Mouse (Mus musculus) liver, postnatal 0 days (tissue): ENCODE data around the gene 1110008L16Rik. TPM values are rescaled to one million over a fixed set of nuclear protein-coding genes. Genes with fewer than 3 reads are reported as not detected.

Experiments
- ATAC-seq: fragments of 200-750 bp; cut with Nextera tagmentation; 2 replicates; pipeline ENCODE4 v1.8.0; 2017; ENCODE audit warnings: mild to moderate bottlenecking, moderate library complexity
- DNase-seq: peaks from one replicate; pipeline ENCODE4 v3.0.0-alpha.2; 2016
- H3K27ac ChIP-seq: fragments of 300-500 bp; sonication (generic); 2 replicates; pipeline ENCODE4 v1.5.1; 2014; ENCODE audit warnings: antibody characterized with exemption, moderate library complexity, mild to moderate bottlenecking, low read depth
- H3K27me3 ChIP-seq: fragments of 300-500 bp; sonication (generic); 2 replicates; pipeline ENCODE4 v1.6.1; 2014; ENCODE audit warnings: low read length, control low read depth, mixed read lengths; ENCODE audit not compliant: insufficient read depth
- H3K36me3 ChIP-seq: fragments of 300-500 bp; sonication (generic); replicated peaks from 2 replicates; pipeline ENCODE4 v1.6.1; 2014; ENCODE audit warnings: mild to moderate bottlenecking, control low read depth, low read length, moderate library complexity, mixed read lengths; ENCODE audit not compliant: insufficient read depth
- H3K4me1 ChIP-seq: fragments of 300-500 bp; sonication (generic); 2 replicates; pipeline ENCODE4 v1.6.1; 2014; ENCODE audit warnings: antibody characterized with exemption, mild to moderate bottlenecking, control low read depth; ENCODE audit not compliant: insufficient read depth
- H3K4me2 ChIP-seq: fragments of 300-500 bp; sonication (generic); 2 replicates; pipeline ENCODE4 v1.6.1; 2014; ENCODE audit warnings: low read depth, mild to moderate bottlenecking, low read length, moderate library complexity, mixed read lengths
- H3K4me3 ChIP-seq: fragments of 300-500 bp; sonication (generic); 2 replicates; pipeline ENCODE4 v1.5.1; 2014; ENCODE audit warnings: low read depth, low read length
- H3K9ac ChIP-seq: fragments of 300-500 bp; sonication (generic); replicated peaks from 2 replicates; pipeline ENCODE4 v1.6.1; 2014; ENCODE audit warnings: mild to moderate bottlenecking, moderate library complexity
- H3K9me3 ChIP-seq: fragments of 300-500 bp; sonication (generic); 2 replicates; pipeline ENCODE4 v1.6.1; 2016; ENCODE audit warnings: mild to moderate bottlenecking, control low read depth, low read length, mixed read lengths
- CTCF ChIP-seq: sonication (generic); IDR thresholded peaks from 2 replicates; pipeline ENCODE4 v1.5.1; 2016; ENCODE audit warnings: antibody characterized with exemption, low read depth
- EP300 ChIP-seq: IDR thresholded peaks from 2 replicates; pipeline ENCODE4 v1.6.1; 2016; ENCODE audit warnings: antibody characterized with exemption, low read depth, mild to moderate bottlenecking
- WGBS: fragments of 180-500 bp; shearing (Covaris S2); extraction: QIAGEN DNeasy Blood & Tissue Kit; methylation state at CpG from one replicate; pipeline ENCODE4 v1.1.7; 2014; ENCODE audit not compliant: insufficient replicate concordance; 5-methylcytosine and 5-hydroxymethylcytosine counted together
- polyA plus RNA-seq: library from polyadenylated mRNA; unstranded; fragments of >200 nt; fragmentation: Nextera tagmentation; extraction: Ambion mirVana; gene quantifications from 2 replicates; pipeline ENCODE4 v1.2.1, GENCODE M21; 2015

1110008L16Rik gene
- polyA plus RNA-seq, 1 experiment from 2014 or later = 5.5 TPM

- peak; percentile 91 for ATAC-seq
- Histone ChIP-seq H3K27ac (peak overlapping the region; percentile 60), H3K27me3 (no peaks in the 10 kb centered on the region), H3K36me3 (peaks cover 54% of the 10 kb centered on the region), H3K4me2 (no peak overlapping the region), H3K4me3 (no peak overlapping the region), H3K9ac (no peak overlapping the region), H3K4me1 (0 out of 2 replicates have a peak, but pooled peaks cover 3% of the 10 kb centered on the region), H3K9me3 (no peaks in the 10 kb centered on the region)
- DNase-seq = peak; percentile 54
- TF ChIP-seq EP300 (peak; percentile 12; the same call in 1 of the 2 replicates), CTCF (no peak)
- WGBS = 62% methylated on average over 1 of the region's 1 CpGs
Observed at GRCm38 (mm10) chr12:55415762-55416161, 116.4 kb downstream of the 1110008L16Rik start.

GRCm38 (mm10) chr12:55420220-55420619, 120.8 kb downstream of the 1110008L16Rik start:
- WGBS = 93% methylated on average over 24 of the region's 24 CpGs
- ATAC-seq = no peak
- Histone ChIP-seq H3K9me3 (no peaks in the 10 kb centered on the region), H3K27ac (no peak overlapping the region), H3K9ac (no peak overlapping the region), H3K36me3 (peaks cover 23% of the 10 kb centered on the region), H3K4me1 (0 out of 2 replicates have a peak, but pooled peaks cover 3% of the 10 kb centered on the region), H3K4me3 (no peak overlapping the region), H3K27me3 (no peaks in the 10 kb centered on the region), H3K4me2 (no peak overlapping the region)
- TF ChIP-seq CTCF = no peak
- DNase-seq = no peak

GRCm38 (mm10) chr12:55422057-55422456, 122.7 kb downstream of the 1110008L16Rik start:
- no peak overlapping the region for H3K9ac ChIP-seq
- no peak for ATAC-seq
- H3K27ac ChIP-seq = peak overlapping the region; percentile 26; the same call in 1 of the 2 replicates
- no peaks in the 10 kb centered on the region for H3K27me3 ChIP-seq
- no peak for TF ChIP-seq EP300
- TF ChIP-seq CTCF = no peak
- 20% methylated on average over 3 of the region's 3 CpGs for WGBS
- no peak overlapping the region for H3K4me3 ChIP-seq
- DNase-seq = no peak
- no peak overlapping the region for H3K4me2 ChIP-seq
- peaks cover 15% of the 10 kb centered on the region for H3K36me3 ChIP-seq
- H3K4me1 ChIP-seq = peaks cover 2% of the 10 kb centered on the region
- H3K9me3 ChIP-seq = no peaks in the 10 kb centered on the region

- Histone ChIP-seq H3K27me3 (no peaks in the 10 kb centered on the region), H3K9me3 (no peaks in the 10 kb centered on the region), H3K4me1 (peaks cover 2% of the 10 kb centered on the region), H3K9ac (no peak overlapping the region), H3K36me3 (no peaks in the 10 kb centered on the region), H3K4me3 (no peak overlapping the region), H3K4me2 (no peak overlapping the region), H3K27ac (peak overlapping the region; percentile 17; the same call in 1 of the 2 replicates)
- DNase-seq (no peak), ATAC-seq (peak; percentile 79)
- 75% methylated on average over 7 of the region's 7 CpGs for WGBS
- TF ChIP-seq EP300 (peak; percentile 61), CTCF (no peak)
Observed at GRCm38 (mm10) chr12:55426300-55426699, 126.9 kb downstream of the 1110008L16Rik start.

- H3K9ac ChIP-seq = no peak overlapping the region
- no peak overlapping the region for H3K4me2 ChIP-seq
- no peaks in the 10 kb centered on the region for H3K36me3 ChIP-seq
- H3K9me3 ChIP-seq = no peaks in the 10 kb centered on the region
- WGBS = 73% methylated on average over 8 of the region's 8 CpGs
- no peak overlapping the region for H3K4me3 ChIP-seq
- ATAC-seq = no peak
- no peak overlapping the region for H3K27ac ChIP-seq
- peaks cover 6% of the 10 kb centered on the region for H3K4me1 ChIP-seq
- TF ChIP-seq CTCF (no peak), EP300 (no peak)
- no peaks in the 10 kb centered on the region for H3K27me3 ChIP-seq
- no peak for DNase-seq
Observed at GRCm38 (mm10) chr12:55429201-55429600, 129.8 kb downstream of the 1110008L16Rik start.

GRCm38 (mm10) chr12:55429956-55430355, 130.6 kb downstream of the 1110008L16Rik start:
- ATAC-seq (no peak), DNase-seq (no peak)
- Histone ChIP-seq H3K9ac (no peak overlapping the region), H3K27me3 (no peaks in the 10 kb centered on the region), H3K4me1 (peaks cover 10% of the 10 kb centered on the region), H3K4me2 (no peak overlapping the region), H3K9me3 (no peaks in the 10 kb centered on the region), H3K4me3 (no peak overlapping the region), H3K27ac (no peak overlapping the region), H3K36me3 (no peaks in the 10 kb centered on the region)
- no peak for TF ChIP-seq CTCF
- TF ChIP-seq EP300 = no peak
- WGBS = 64% methylated on average over 4 of the region's 4 CpGs

Other genes with a start within 250 kb of the 1110008L16Rik start
- gene 2700097O09Rik, start 219.5 kb upstream of the 1110008L16Rik start, polyA plus RNA-seq = 13.2 and 14.0 TPM in 2 replicates
- gene Srp54a, start 219.3 kb upstream of the 1110008L16Rik start, polyA plus RNA-seq = 67.0 and 69.3 TPM in 2 replicates
- gene Fam177a, start 175.1 kb upstream of the 1110008L16Rik start, polyA plus RNA-seq = 6.8 and 7.5 TPM in 2 replicates
- gene Srp54b, start 144.5 kb upstream of the 1110008L16Rik start, polyA plus RNA-seq = 21.7 and 22.5 TPM in 2 replicates
- not detected in 2 replicates for gene 1700047I17Rik2, start 100.0 kb upstream of the 1110008L16Rik start, polyA plus RNA-seq
- 30.3 and 30.4 TPM in 2 replicates for gene Srp54c, start 69.4 kb upstream of the 1110008L16Rik start, polyA plus RNA-seq
- 4.3 TPM in 2 replicates for gene Ppp2r3c, start 3.4 kb downstream of the 1110008L16Rik start, polyA plus RNA-seq
- gene Psma6, start 84.6 kb downstream of the 1110008L16Rik start, polyA plus RNA-seq = 177 and 184 TPM in 2 replicates
- 27.9 and 38.5 TPM in 2 replicates for gene Nfkbia, start 193.1 kb downstream of the 1110008L16Rik start, polyA plus RNA-seq